In genomic region chr7:144469181-144469641, GRCm38 (mm10) we compare ENCODE assay signal across 8 mouse cellular contexts. TPM values are rescaled to one million over a fixed set of nuclear protein-coding genes. Genes with fewer than 3 reads are reported as not detected.
DNase-seq lines count a peak whose midpoint lies in the region; ATAC-seq and TF ChIP-seq lines count a peak whose summit lies in the region.

No protein-coding gene starts in this region.

- H3K27ac ChIP-seq in hindbrain, embryonic 10.5 days, result peak overlapping the region; percentile 91
- H3K27ac ChIP-seq in limb, embryonic 13.5 days, result peak overlapping the region; percentile 48; the same call in 1 of the 2 replicates

- TF ChIP-seq POLR2A in myocyte (IDR thresholded peaks at IDR 0.05; ENCODE audit: insufficient read length, low read depth), result no peak

- peaks cover 20% of the 10 kb centered on the region for H3K4me1 ChIP-seq in hindbrain, embryonic 10.5 days (replicated peaks)
- H3K4me1 ChIP-seq in limb, embryonic 13.5 days, result peaks cover 15% of the 10 kb centered on the region

- H3K9ac ChIP-seq in limb, embryonic 13.5 days, result peak overlapping the region; percentile 95

- peak; percentile 34 for DNase-seq in gastrocnemius, postnatal 14 days
- no peak for DNase-seq in gastrocnemius, adult 18-20 months (ENCODE audit: low spot score)
- peak; percentile 10 for DNase-seq in embryo, embryonic 9.5 days (ENCODE audit: extremely low spot score)
- DNase-seq in hindbrain, embryonic 10.5 days (ENCODE audit: low spot score), result peak; percentile 20
- DNase-seq in frontal cortex, postnatal 25 days (ENCODE audit: low spot score in 2 of 2), result no peak
- no peak for DNase-seq in left cerebral cortex, postnatal 25 days (ENCODE audit: low spot score in 2 of 2)

- H3K79me2 ChIP-seq in myocyte (ENCODE audit: control insufficient read depth, insufficient read depth), result peaks cover 49% of the 10 kb centered on the region

- no peaks in the 10 kb centered on the region for H3K9me3 ChIP-seq in hindbrain, embryonic 10.5 days
- no peaks in the 10 kb centered on the region for H3K9me3 ChIP-seq in limb, embryonic 13.5 days

- peak overlapping the region; percentile 95 for H3ac ChIP-seq in myocyte (ENCODE audit: control insufficient read depth, insufficient read length)

- H3K27me3 ChIP-seq in hindbrain, embryonic 10.5 days (ENCODE audit: insufficient read depth, poor library complexity, severe bottlenecking), result no peaks in the 10 kb centered on the region
- no peaks in the 10 kb centered on the region for H3K27me3 ChIP-seq in limb, embryonic 13.5 days
- H3K27me3 ChIP-seq in myocyte (ENCODE audit: control insufficient read depth, insufficient read depth, insufficient read length), result no peaks in the 10 kb centered on the region

- peak overlapping the region; percentile 80 for H3K4me2 ChIP-seq in limb, embryonic 13.5 days (replicated peaks)
- H3K4me2 ChIP-seq in myocyte (ENCODE audit: low read depth), result peak overlapping the region; percentile 92

- peaks cover 35% of the 10 kb centered on the region for H3K36me3 ChIP-seq in hindbrain, embryonic 10.5 days
- H3K36me3 ChIP-seq in limb, embryonic 13.5 days, result peaks cover 17% of the 10 kb centered on the region
- peaks cover 17% of the 10 kb centered on the region for H3K36me3 ChIP-seq in myocyte (ENCODE audit: control insufficient read depth, insufficient read depth)

- intact Hi-C loops in gastrocnemius, postnatal 14 days (cut with DNase I; ENCODE audit: low total_unique reads), result loop anchor here (10.0 kb wide), 1 partner anchor 106 kb away; no protein-coding TSS in a partner anchor
- intact Hi-C loops in left cerebral cortex, postnatal 25 days (cut with DNase I), result no loop called here

- no peak for ATAC-seq in limb, embryonic 13.5 days (ENCODE audit: low FRiP score, low read depth)

- peak overlapping the region; percentile 76 for H3K4me3 ChIP-seq in hindbrain, embryonic 10.5 days
- peak overlapping the region; percentile 95 for H3K4me3 ChIP-seq in limb, embryonic 13.5 days
- H3K4me3 ChIP-seq in myocyte, result peak overlapping the region; percentile 88

- WGBS in hindbrain, embryonic 10.5 days, result 18% methylated on average over 4 of the region's 4 CpGs
- WGBS in limb, embryonic 13.5 days, result 20% methylated on average over 4 of the region's 4 CpGs

TF ChIP-seq in myocyte, 11 proteins besides CTCF, POLR2A, EP300 and RAD21:
- TF ChIP-seq POLR2AphosphoS2 (IDR thresholded peaks at IDR 0.05; ENCODE audit: insufficient read length, low read depth) (no peak), CEBPB (IDR thresholded peaks at IDR 0.05; ENCODE audit: insufficient read depth, poor library complexity, severe bottlenecking) (no peak), E2F4 (IDR thresholded peaks at IDR 0.05; ENCODE audit: insufficient read depth) (no peak), MYOG (IDR thresholded peaks at IDR 0.05; ENCODE audit: control insufficient read depth in 1 of 3, insufficient read depth in 1 of 3, insufficient read length in 2 of 3, low read depth in 2 of 3) (no peak), TCF12 (IDR thresholded peaks at IDR 0.05; ENCODE audit: insufficient read depth, poor library complexity, severe bottlenecking) (no peak), USF1 (IDR thresholded peaks at IDR 0.05; ENCODE audit: low read depth) (no peak), MYOD1 (IDR thresholded peaks at IDR 0.05; ENCODE audit: control insufficient read depth in 1 of 3, insufficient read length in 2 of 3, low read depth in 2 of 3) (no peak), TCF3 (IDR thresholded peaks at IDR 0.05; ENCODE audit: insufficient read length, low read depth) (no peak), SRF (IDR thresholded peaks at IDR 0.05; ENCODE audit: control insufficient read depth, insufficient read length, low read depth) (no peak), MAX (IDR thresholded peaks at IDR 0.05; ENCODE audit: low read depth) (no peak), REST (IDR thresholded peaks at IDR 0.05; ENCODE audit: insufficient read depth, insufficient read length) (no peak)
TF ChIP-seq in myocyte: peak in this region for 0.

RNA-seq across cellular contexts. Expression of gene Cttn, which starts 1.6 kb away (rescaled TPM):
- 10 to 100 TPM; 32.6 to 35.8 TPM for total RNA-seq in gastrocnemius, postnatal 14 days (2021)
- total RNA-seq in gastrocnemius, adult 18-20 months (2021), result 10 to 100 TPM; 17.9 to 21.6 TPM
- polyA plus RNA-seq in hindbrain, embryonic 10.5 days (2016; fragmentation: Nextera tagmentation; extraction: Ambion mirVana), result 205 and 210 TPM in 2 replicates
- 184 and 192 TPM in 2 replicates for polyA plus RNA-seq in limb, embryonic 13.5 days (2015; fragmentation: Nextera tagmentation; extraction: Ambion mirVana)
- polyA plus RNA-seq in myocyte (2012; fragmentation: generic; extraction: Trizol), result 120 TPM
- 100 to 1,000 TPM; 102 to 103 TPM for total RNA-seq in left cerebral cortex, postnatal 25 days (2021)

Comparison
In these comparisons a context has a peak if more than half of its experiments do, and no peak if none do; other contexts are left out.
1. DNase-seq: peak in gastrocnemius, postnatal 14 days (single experiment), embryo, embryonic 9.5 days (single experiment) and hindbrain, embryonic 10.5 days (single experiment); none in gastrocnemius, adult 18-20 months (single experiment), frontal cortex, postnatal 25 days (0 of 2) and left cerebral cortex, postnatal 25 days (0 of 2).
2. Peak in every context shown above with its lines, with median percentiles within 50 percentile points of each other: H3K4me3 ChIP-seq.